Mouse (Mus musculus) liver, adult 2 months (tissue): ENCODE measurements around the gene Nlrp10.

ENCODE experiments used
- CTCF ChIP-seq: fragments of 200-500 bp; IDR thresholded peaks from 2 replicates; pipeline ENCODE4 v1.5.1; 2011; ENCODE audit warnings: low read depth, low read length, control low read depth
- POLR2A ChIP-seq: fragments of 200-500 bp; IDR thresholded peaks from 2 replicates; pipeline ENCODE4 v1.6.1; 2011; ENCODE audit warnings: low read length, control low read depth; ENCODE audit not compliant: insufficient read depth; ENCODE audit errors: extremely low read depth

- TF ChIP-seq POLR2A (no peak), CTCF (no peak)
Observed at GRCm38 (mm10) chr7:108884906-108885305, 45.1 kb downstream of the Nlrp10 start, which contains the start of gene Olfr518.
